Mouse (Mus musculus) testis, postnatal 14 days (tissue): ENCODE data around the gene Slc36a3.
A peak's percentile ranks its signal among the peaks of the same experiment; 100 is the strongest.
"Not testable (repeated sequence)": the region's sequence is repeated elsewhere in the genome, so short reads cannot be mapped to it uniquely, and the experiment has no call there.

ENCODE experiments used
- DNase-seq: peaks from one replicate; pipeline ENCODE4 v3.0.0; 2021; ENCODE audit warnings: low spot score

Slc36a3 gene

DNA sequence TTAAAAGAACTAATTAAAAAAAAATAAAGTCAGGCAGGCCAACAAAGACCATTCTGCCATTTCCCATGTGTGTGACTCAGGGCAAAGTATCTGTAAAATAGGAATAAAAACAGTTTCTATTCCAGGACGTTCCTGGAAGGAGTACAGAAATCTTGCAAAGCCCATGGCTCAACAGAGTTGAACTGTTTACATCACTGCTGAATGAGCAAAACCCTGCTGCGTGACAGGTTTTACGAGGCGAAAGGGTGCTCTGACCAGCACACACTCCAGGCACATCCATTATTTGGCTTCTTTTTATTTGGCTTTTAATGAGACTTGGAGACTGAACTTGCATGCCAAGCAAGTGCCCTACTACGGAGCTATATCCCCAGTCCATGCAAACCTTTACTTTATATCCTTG lies 7.5 kb downstream of the Slc36a3 start:
- no peak for DNase-seq

DNA sequence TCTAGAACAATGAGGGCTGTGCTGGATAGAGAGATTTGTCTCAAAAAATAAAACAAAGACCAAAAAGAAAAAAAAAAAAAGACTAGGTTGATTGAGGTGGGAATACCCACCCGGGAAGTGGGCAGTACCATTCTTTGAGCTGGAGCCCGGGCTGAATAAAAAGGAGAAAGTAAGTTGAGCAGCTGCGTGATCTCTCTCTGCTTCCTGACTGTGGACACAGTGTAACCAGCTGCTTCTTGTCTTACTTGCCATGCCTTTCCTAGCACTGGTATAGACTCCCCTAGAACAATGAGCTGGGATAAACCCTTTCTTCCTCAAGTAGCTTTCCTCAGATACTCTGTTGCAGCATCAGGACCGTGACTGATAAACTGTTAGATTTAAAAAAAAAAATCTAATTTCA lies 10.0 kb downstream of the Slc36a3 start:
- peak; percentile 54 for DNase-seq

DNA sequence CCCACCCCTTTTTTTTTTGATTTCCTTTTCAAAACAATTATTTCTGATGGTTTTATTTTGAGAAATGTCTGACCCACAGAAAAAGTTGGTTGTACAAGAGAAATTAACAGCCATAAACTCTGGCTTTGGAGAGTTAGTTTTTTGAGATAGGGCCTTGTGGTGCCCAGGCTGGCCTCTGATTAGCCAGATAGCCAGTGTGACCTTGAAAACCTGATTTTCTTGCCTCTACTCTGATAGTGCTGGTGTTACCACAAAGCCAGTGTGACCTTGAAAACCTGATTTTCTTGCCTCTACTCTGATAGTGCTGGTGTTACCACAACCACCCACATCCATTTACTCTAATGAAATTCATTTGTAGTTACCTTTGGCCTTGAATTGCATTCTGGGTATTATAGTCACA lies 13.9 kb downstream of the Slc36a3 start:
- no peak for DNase-seq

DNA sequence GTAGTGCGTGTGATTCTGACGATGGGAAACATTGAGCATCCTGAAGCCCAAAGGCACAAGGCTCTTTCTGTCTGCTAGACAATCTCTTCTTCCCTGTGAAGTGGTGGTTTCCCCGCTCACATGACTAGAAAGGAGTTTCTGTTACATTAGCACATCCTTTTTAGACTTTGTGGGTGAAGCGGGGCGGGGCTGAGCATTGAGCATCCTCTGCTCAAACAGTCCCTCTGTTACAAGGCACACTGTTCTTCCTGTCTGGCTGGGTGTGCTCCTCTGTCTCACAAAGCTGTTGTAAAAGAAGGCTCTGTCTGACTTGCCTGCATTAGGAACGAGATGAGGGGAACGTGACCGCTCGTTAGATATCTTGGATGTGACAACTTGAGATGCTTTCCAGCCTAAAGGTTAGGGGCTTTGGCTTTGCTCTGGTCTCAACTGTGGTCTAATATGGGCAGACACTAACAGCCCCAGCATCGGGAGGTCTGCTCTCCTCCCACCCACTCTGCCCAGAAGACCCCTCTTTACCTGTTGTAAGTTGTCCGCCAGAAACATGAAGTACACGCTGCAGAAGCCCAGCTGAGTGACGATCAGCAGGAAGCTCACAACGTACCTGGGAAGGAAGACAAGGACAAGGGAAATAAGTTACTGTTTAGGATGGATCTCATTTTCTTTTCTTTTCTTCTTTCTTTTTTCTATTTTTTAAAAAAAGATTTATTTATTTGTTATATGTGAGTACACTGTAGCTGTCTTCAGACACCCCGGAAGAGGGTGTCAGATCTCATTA lies 14.5 kb downstream of the Slc36a3 start:
- DNase-seq, result no peak

DNA sequence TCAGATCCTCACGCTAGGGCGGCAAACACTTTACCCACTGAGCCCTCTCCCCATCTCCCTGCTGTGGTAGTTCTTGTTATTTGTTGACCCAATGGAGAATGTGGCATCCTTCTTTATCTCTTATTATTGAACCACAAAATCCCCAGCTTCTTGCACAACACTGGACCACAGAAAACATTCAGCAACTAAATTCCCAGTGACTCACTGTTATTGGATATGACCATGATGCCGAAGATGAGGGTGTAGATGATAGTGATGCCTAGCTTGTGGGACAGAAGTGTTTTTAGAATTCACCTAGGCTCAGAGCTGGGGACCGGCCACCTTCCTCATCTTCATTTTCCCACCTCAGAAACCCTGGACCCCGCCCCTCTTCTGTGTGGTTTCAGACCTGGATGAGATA lies 16.6 kb downstream of the Slc36a3 start:
- DNase-seq, result no peak

DNA sequence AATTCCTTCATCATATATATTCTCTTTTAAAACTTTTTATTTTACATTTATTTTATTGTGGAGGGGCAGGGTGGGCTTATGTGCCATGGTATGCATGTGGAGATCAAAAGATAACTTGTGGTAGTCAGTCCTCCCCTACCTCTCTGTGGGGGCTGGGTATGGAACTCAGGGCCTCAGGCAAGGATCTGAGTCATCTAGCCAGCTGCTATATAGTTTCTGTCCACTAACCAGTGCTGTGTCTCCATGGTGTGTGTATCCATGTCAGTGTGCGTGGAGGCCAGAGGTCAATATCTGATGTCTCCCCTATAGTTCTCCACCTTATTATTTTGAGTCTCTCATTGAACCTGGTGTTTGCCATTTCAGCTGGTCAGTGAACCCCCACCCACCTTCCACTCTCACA lies 17.1 kb downstream of the Slc36a3 start:
- no peak for DNase-seq

DNA sequence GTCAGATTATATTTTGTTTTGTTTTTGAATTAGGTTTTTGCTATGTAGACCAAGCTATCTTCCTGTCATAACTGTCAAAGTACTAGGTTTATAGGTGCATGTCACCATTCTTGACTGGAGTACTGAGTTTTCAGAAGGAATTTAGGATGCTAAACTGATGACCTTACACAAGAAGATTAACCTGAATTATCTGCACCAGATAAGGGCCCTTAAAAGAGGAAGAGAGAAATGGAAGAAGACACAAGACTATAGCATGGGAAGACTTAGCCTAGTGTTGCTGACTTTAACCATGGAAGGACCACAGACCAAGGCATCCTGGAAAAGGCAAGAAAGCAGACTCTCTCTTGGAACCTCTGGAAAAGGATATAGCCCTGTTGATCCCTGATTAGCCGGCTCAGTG lies 18.3 kb downstream of the Slc36a3 start:
- DNase-seq, result no peak

DNA sequence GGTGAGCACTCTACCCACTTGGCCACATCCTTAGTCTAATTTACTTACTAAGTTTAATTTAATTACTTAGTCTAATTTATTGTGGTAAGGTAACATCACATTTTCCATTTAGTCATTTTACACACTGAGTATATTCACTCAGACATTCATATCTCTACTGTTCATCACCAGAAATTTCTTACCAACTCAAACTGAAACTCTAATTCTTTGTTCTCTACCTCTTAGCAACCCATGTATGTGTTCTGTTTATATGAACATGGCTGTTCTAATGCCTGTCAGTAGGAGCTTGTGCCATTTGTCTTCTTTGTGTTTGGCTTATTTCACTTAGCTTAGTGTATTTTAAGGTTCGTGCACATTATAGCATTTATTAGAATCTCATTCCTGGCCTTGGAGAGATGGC lies 19.6 kb downstream of the Slc36a3 start:
- DNase-seq, result no peak

DNA sequence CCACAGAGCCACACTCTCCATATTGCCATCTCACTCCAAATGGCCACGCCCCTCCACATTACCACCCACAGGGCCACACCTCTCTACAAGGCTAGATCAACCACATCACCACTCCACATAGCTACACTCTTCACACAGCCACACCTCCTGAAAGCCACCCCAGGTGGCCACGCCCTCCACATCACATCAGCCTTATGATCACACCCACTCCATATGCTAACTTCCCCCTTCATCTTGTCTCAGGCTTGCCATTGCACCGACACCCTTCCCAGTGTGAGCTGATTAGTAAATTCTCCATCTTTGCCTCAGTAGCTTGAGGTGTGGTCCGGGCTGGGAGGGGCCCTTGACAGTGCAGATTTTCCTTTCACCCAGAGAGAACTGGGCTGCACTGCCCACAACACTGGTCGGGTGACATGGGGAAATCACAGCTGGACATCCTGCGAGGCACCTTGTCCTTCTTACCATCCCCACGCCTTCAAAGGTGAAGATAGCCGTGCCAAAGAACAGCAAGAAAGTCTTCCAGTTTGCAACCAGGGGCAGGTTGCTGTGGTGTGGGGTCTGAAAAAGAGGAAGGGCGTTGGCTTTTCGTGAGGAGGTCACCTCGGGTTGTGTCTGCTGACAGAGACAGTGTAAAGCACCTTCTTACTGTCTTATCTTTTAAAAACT lies 20.3 kb downstream of the Slc36a3 start:
- DNase-seq, result no peak

DNA sequence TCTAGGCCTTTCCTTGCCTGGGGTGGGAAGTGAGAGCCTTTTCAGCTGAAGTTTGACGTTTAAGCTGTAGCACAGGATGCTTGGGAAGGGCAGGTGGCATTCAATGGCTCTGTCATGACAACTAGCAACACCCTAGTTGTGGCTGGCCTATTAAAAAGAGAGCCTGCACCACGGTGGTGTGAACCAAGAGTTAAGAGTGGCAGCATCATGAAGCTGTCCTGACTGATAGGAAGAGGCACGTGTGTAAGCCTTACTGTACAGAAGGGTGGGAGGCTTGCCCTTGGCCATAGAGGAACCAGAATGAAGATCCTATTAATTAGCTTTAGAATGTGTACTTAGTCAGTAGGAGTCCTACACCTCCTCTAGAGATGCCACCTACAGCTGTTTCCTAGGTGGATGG lies 23.1 kb downstream of the Slc36a3 start:
- no peak for DNase-seq

DNA sequence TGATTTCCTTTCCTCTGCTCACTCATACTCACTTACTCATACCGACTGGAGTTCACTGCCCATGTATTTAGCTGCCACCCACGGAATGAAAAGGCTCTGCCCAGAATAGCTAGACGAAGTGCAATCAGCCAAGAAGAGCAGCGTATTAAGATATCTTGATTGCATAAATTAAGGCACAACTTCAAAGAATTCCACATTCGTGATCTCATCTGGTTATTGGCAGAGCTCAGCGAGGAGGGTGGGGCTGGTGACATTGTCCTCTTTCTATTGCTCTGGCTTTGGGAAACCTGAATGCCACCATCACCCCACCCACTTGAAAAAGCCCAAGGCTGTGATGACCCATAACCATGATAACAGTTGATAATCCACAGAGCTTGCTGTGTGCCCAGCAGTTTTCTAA lies 23.6 kb downstream of the Slc36a3 start:
- no peak for DNase-seq

DNA sequence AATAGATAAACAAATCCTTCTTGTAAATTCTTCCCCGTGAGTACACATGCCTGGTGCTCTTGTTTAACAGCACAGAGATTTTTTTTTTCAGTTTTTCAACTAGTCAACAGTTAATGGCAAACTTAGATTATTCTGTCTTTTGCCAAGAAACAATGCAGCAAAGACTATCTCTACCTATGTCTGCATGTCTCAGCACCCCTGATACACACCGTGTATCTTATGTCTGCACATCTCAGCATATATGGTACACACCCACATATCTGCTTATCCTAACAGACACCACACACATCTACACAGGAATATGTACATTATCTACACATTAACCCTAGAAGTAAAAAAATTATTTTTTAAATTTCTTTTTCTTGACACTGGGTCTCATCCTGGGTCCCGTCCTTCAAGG lies 24.8 kb downstream of the Slc36a3 start:
- no peak for DNase-seq

DNA sequence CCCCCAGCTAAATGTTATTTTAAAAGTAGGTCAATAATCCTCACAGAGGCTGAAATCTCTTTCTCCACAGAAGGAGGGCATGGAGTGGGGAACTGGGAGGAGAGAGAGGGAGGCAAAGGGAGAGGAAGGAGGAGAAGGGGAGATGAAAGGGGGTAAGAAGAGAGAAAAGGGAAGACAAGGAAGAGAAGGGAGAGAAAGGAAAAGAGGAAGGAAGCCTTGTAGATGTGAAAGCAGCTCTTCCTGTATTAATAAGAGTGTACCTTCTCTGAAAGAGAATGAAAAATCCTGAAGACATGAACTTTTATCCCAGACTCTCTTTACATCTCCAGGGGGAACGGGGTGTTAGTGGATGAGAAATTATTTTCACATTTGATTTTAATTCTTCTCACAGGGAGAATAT lies 30.1 kb downstream of the Slc36a3 start:
- DNase-seq, result no peak

DNA sequence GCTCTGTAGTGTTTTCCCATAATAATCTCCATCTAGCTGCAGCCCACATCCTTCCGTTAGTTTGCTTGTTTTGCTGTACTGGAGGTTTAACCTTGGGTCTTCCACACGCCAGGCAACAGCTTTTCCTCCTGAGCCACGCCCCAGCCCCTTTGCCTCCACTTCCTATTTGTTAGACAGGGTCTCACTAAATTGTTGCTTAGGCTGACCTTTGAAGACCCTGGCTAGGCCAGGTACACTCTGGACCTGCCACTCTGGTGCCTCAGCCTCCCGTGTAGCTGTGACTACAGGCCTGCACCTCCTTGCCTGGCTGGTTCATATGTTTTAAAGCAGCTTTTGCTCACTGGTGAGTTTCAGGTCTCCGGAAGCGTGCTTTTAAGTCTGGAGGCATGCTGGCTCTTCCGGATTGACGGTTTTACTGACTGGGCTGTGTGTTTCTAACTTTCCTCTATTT lies 30.7 kb downstream of the Slc36a3 start:
- no peak for DNase-seq

DNA sequence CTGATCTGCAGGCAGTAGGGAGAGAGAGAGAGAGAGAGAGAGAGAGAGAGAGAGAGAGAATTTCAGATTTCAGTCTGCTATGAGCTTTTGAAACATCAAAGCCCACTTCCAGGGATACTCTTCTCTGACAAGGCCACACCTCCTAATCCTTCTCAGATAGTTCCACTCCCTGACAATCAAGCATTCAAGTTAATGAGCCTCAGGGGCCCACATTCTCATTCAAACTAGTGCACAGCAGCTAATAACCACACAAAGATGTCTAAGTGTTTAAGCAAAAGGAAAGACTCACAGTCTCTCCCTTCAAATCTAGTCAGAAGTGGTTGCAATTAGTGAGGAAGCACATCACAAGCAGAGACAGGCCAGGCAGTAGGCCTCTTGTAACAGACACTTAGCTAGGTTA lies 31.2 kb downstream of the Slc36a3 start:
- no peak for DNase-seq

DNA sequence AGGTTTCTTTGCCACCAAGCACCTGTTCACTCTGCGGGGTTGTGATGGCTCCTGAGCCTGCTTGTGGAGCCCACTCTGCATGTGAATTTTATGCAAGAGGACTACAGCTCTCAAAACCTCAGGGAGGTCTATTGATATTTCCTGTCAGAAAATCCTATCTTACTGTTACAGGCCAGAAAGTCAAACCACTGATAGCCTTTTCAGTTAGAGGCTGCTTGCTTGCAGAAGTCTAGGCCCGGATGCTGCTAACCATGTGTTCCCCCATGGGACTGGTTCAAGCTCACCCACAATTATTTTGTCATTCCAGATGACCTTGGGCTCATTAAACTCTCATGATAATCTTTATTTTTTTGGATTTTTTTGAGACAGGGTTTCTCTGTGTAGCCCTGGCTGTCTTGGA lies 34.5 kb downstream of the Slc36a3 start:
- DNase-seq, result no peak

DNA sequence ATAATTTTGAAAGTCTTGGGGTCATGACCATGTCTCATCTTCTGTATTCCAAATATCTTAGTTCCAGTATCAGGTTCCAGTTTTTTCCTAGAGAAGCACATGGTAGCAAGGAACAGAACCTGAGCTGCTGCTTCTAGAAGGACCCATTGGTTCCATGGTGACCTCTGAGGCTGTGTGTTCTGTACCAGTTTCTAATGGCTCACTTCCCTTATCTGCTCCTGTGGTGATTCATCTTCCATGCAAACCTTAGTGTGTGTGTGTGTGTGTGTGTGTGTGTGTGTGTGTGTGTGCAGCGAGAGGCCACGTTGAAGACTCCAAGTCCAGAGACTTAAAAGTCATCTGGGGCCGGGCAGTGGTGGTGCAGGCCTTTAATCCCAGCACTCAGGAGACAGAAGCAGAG lies 35.5 kb downstream of the Slc36a3 start:
- DNase-seq, result no peak

DNA sequence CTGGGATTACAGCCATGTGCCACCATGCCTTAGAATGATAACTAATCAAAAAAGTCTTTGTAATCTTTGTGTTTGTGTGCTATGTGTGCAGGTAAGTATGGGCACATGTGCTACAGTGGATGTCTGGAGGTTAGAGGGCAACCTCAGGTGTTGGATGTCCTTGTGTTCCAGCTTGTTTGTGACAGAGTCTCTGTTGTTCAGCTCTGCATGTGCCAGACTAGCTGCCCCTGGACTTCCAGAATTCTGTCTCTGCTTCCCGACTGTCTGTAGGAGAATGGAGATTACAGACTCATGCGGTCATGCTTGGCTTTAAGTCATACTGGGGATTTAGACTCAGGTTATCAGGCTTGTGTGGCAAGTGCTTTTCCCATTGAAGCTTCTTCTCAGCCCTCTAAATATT lies 37.2 kb downstream of the Slc36a3 start:
- no peak for DNase-seq

DNA sequence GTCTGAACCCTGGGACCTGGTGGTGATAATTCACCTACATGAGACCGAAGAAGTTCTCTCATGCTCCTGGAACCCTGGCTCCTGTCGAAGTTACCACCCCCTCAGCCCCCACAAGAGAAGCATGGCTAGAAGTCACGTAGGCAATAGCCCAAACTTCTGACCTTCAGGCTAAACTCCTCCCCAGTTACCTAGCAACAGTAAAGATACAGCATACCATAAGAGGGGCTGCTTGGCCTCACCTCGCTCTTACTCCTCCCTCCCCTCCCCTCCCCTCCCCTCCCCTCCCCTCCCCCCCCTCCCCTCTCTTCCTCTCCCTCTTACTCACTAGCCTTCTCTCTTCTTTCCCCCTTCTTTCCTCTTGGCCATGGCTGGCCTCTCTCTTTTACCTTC lies 37.7 kb downstream of the Slc36a3 start:
- DNase-seq, result not testable (repeated sequence)

DNA sequence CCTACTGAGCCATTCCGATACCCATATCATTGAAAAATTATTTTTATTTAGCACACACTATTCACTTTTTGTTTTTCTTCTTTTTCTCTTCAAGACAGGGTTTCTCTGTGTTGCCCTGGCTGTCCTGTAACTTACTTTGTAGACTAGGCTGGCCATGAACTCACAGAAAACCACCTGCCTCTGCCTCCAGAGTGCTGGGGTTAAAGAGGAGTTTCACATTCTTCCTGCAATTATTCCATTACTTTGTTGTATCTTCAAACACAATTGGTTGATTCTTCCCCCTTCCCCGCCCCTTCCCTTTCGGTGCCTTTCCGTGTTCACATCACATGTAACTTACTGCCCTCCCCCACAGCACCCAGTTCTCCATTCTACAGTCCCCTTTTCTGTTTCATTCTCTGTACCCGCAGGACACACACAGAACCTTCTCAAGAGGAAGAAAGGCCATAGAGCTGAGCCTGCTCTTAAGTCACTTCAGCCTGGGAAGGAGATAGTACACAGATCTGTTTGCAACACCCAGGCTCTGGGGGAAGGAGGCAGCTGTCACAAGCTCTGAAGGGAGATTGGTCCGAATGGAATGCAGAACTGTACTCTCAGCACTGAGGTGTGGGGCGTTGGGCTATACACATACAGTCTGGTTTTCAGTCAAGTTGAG lies 38.2 kb downstream of the Slc36a3 start:
- no peak for DNase-seq

DNA sequence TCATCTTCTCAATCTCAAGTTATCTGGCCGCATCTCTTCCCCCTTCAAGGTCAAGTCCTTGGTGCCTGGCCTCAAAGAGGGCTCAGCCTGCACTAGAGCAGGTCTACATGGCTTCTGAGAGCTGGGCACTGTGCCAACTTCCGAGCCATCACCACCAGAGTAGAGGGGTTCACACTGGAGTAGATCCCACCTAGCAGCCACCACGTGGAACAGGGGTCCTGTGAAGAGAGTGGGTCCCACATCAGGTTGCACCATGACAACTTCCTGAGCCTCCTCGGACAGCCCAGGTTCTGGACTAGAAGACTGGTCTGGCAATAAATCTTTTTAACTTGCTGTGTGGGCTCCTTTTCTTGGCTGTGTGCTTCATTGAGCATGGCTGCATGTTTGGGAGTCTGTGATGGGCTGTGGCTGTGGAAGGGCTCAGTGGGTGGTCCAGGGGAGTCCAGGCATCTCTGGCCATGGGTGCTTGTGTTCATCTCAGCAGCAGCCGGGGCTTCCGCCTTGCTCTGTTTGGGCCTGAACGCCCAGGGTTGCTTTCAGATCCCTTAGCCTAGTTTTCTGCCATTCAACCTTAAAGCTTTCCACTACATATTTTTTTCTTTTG lies 40.8 kb downstream of the Slc36a3 start:
- no peak for DNase-seq

DNA sequence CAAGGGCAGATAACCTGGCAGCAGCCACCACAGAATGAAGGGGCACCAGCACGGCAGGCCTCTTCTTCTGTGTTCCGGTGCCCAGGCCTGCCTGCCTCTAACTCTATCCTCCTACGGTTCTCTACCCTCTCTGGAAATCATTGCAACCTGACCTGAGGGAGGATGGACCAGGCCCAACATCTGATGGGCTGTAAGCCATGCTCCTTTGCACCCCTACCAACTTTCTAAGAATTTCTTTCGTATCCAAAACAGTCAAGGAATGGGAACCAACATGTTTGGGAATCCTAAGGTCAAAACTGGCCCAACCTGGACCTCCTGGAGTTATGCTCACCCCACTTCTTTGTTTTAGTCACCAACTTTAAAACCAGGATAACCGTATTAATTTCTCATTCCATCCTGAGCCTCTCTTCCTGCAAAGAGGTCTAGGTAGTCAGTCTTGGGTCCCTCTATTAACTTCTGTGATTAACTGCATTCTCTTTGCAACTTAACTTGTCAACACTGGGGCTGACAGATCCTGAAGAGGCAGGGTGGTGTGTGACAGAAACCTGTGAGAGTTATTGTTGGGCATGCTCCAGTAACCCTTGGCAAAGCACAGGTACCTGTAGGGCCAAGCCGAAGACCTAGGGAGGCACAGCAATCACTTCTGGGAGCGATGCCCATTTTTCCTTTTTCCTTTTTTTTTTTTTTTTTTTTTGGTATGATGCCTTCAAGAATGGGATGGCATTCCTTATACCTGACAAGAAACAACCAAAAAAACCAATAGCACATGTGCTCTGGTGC lies 41.8 kb downstream of the Slc36a3 start:
- DNase-seq, result peak; percentile 45
